Mouse (Mus musculus) ES-E14 (cell line): ENCODE data around the gene C1galt1. TPM values are rescaled to one million over a fixed set of nuclear protein-coding genes. Genes with fewer than 3 reads are reported as not detected.

Experiments
- DNase-seq: peaks from one replicate; pipeline ENCODE4 v3.0.0-alpha.2; 2013; ENCODE audit warnings: low read depth, low spot score
- H3K27ac ChIP-seq: 2 replicates; pipeline ENCODE4 v1.5.1; 2012; ENCODE audit warnings: low read depth, mild to moderate bottlenecking, low read length, moderate library complexity, mixed read lengths; ENCODE audit not compliant: poor library complexity, insufficient read depth, severe bottlenecking
- H3K36me3 ChIP-seq: 2 replicates; pipeline ENCODE4 v1.6.1; 2012; ENCODE audit warnings: mild to moderate bottlenecking, low read length, moderate library complexity, mixed read lengths; ENCODE audit not compliant: control insufficient read depth, poor library complexity, insufficient read depth, severe bottlenecking
- H3K4me1 ChIP-seq, 2 experiments: fragments of 150-350 bp in 1 of 2; sonication (generic) in 1 of 2; 2 replicates each; pipeline ENCODE4 v1.6.1; 2012; ENCODE audit warnings: low read length in 2 of 2, mild to moderate bottlenecking in 1 of 2, mixed read lengths in 1 of 2; ENCODE audit not compliant: control insufficient read depth in 2 of 2, insufficient read depth in 2 of 2, poor library complexity in 1 of 2
- H3K4me3 ChIP-seq, 2 experiments: fragments of 150-350 bp in 1 of 2; sonication (generic) in 1 of 2; 2 replicates each; pipeline ENCODE4 v1.5.1; 2012; ENCODE audit warnings: low read length in 2 of 2, low read depth in 1 of 2, mild to moderate bottlenecking in 1 of 2, mixed read lengths in 1 of 2; ENCODE audit not compliant: insufficient read depth in 1 of 2, poor library complexity in 1 of 2, severe bottlenecking in 1 of 2
- H3K9ac ChIP-seq: 2 replicates; pipeline ENCODE4 v1.6.1; 2012; ENCODE audit warnings: low read depth, mild to moderate bottlenecking, low read length, mixed read lengths; ENCODE audit not compliant: poor library complexity, insufficient read depth, severe bottlenecking
- H3K9me3 ChIP-seq: fragments of 150-350 bp; sonication (generic); 2 replicates; pipeline ENCODE4 v1.6.1; 2012; ENCODE audit warnings: low read depth, mild to moderate bottlenecking, low read length; ENCODE audit not compliant: control insufficient read depth, insufficient read depth
- CHD2 ChIP-seq: IDR thresholded peaks from 2 replicates; pipeline ENCODE4 v1.6.1; 2014; ENCODE audit warnings: mild to moderate bottlenecking, low read depth, low read length, inconsistent platforms
- HCFC1 ChIP-seq: IDR thresholded peaks from 2 replicates; pipeline ENCODE4 v1.6.1; 2012; ENCODE audit warnings: low read length, inconsistent platforms, borderline replicate concordance; ENCODE audit not compliant: insufficient read depth
- MAFK ChIP-seq: IDR thresholded peaks from 2 replicates; pipeline ENCODE4 v1.6.1; 2014; ENCODE audit warnings: mild to moderate bottlenecking, low read depth, low read length, inconsistent platforms; ENCODE audit not compliant: insufficient read depth
- ZC3H11A ChIP-seq: IDR thresholded peaks from 2 replicates; pipeline ENCODE4 v1.6.1; 2012; ENCODE audit warnings: low read depth, mild to moderate bottlenecking, inconsistent platforms, low read length, borderline replicate concordance
- ZNF384 ChIP-seq: IDR thresholded peaks from 2 replicates; pipeline ENCODE4 v1.6.1; 2012; ENCODE audit warnings: low read depth, low read length, inconsistent platforms
- in situ Hi-C, 2 experiments: fragments of 600-800 bp; cut with MboI; formaldehyde crosslinking; loops; one replicate each; pipeline ENCODE4 v1.15.1; 2025; ENCODE audit warnings: low sequenced_read_pairs in 2 of 2, inconsistent platforms in 1 of 2; ENCODE audit not compliant: unreplicated experiment in 2 of 2
- total RNA-seq: library from RNA; depleted of rRNA; stranded (reverse); fragments of 300-350 nt; gene quantifications from 2 replicates; pipeline ENCODE4 v1.2.3, GENCODE M21; 2012

The C1galt1 gene
- total RNA-seq, 1 experiment, result 7.0 TPM

DNA sequence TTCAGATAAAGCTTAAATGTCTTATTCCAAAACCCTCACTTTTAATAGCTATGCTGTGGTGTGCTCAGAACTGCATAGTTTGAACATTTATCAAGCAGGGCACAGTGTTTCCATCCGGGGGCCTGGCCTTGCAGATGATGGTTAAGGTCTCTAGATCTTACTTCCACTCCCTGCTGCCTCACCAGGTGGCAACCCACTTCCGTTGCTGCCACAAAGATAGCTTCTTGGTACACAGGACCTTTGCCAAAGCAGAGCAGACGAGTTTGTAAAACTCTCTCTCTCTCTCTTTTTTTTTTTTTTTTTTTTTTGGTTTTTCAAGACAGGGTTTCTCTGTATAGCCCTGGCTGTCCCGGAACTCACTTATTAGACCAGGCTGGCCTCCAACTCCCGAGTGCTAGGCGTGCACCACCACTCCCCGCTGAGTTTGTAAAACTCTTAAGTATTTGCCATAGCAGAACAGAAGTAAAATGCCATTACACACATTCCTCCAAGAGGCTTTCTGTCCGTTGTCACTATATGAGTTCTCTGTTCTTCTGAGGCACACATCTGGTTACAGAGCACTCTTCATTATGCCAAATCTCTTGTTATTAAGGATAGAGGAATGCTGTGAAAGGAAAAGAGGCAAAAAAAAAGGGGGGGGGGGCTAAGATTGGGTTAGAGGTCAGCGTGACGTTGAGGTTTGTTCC, 773 bp upstream of the C1galt1 start:
- no peak overlapping the region for H3K27ac ChIP-seq
- no peaks in the 10 kb centered on the region for H3K36me3 ChIP-seq
- H3K9me3 ChIP-seq, result no peaks in the 10 kb centered on the region
- TF ChIP-seq ZC3H11A, result no peak
- no peak for TF ChIP-seq HCFC1
- no peak for TF ChIP-seq CHD2
- TF ChIP-seq ZNF384, result no peak
- TF ChIP-seq MAFK, result no peak
- peak overlapping the region in 1 of 2 experiments; percentile 78; a peak in 2 of 4 replicates for H3K4me3 ChIP-seq
- no peak for DNase-seq
- peaks cover 3 to 7% of the 10 kb centered on the region in 2 experiments; a peak in 2 of 4 replicates for H3K4me1 ChIP-seq
- in situ Hi-C loops, result no loop called here
- no peak overlapping the region; the same call in 1 of the 2 replicates for H3K9ac ChIP-seq

- peaks cover 3 to 7% of the 10 kb centered on the region in 2 experiments; a peak in 2 of 4 replicates for H3K4me1 ChIP-seq
- H3K9ac ChIP-seq, result no peak overlapping the region; the same call in 1 of the 2 replicates
- peak; percentile 92 for DNase-seq
- no peaks in the 10 kb centered on the region for H3K9me3 ChIP-seq
- in situ Hi-C loops, result no loop called here
- H3K36me3 ChIP-seq, result no peaks in the 10 kb centered on the region
- peak overlapping the region; percentile 78 to 87 for H3K4me3 ChIP-seq
- 0 out of 2 replicates have a peak, but pooled peaks have one; percentile 36 for TF ChIP-seq ZNF384
- TF ChIP-seq CHD2, result no peak
- TF ChIP-seq MAFK, result no peak
- no peak for TF ChIP-seq ZC3H11A
- TF ChIP-seq HCFC1, result no peak
- H3K27ac ChIP-seq, result no peak overlapping the region
These were observed 235 bp upstream of the C1galt1 start for GRCm38 (mm10) chr6:7844412-7844801.

DNA sequence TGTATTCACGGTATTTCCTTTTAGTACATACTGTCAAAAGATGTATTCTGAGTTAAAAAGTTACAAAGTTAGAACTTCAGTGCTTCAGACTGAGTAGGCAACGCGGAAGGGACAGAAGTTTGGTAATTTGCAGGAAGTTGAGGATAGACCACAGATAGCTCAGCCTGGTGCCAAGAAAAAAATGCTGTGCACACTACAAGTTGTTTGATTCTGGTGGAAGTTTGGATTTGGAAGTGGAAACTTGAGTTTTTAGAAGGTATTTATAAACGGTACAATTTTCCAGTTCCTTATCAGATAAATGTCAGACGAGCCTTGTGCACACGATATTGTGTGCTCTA, 1.0 kb downstream of the C1galt1 start:
- Histone ChIP-seq H3K4me1 (peaks cover 3 to 7% of the 10 kb centered on the region in 2 experiments; a peak in 2 of 4 replicates), H3K9me3 (no peaks in the 10 kb centered on the region), H3K36me3 (no peaks in the 10 kb centered on the region), H3K4me3 (peak overlapping the region; percentile 87 to 97), H3K27ac (no peak overlapping the region), H3K9ac (no peak overlapping the region)
- no peak for DNase-seq
- no peak for TF ChIP-seq MAFK
- no peak for TF ChIP-seq HCFC1
- no peak for TF ChIP-seq ZNF384
- no peak for TF ChIP-seq ZC3H11A
- no peak for TF ChIP-seq CHD2
- in situ Hi-C loops, result no loop called here

DNA sequence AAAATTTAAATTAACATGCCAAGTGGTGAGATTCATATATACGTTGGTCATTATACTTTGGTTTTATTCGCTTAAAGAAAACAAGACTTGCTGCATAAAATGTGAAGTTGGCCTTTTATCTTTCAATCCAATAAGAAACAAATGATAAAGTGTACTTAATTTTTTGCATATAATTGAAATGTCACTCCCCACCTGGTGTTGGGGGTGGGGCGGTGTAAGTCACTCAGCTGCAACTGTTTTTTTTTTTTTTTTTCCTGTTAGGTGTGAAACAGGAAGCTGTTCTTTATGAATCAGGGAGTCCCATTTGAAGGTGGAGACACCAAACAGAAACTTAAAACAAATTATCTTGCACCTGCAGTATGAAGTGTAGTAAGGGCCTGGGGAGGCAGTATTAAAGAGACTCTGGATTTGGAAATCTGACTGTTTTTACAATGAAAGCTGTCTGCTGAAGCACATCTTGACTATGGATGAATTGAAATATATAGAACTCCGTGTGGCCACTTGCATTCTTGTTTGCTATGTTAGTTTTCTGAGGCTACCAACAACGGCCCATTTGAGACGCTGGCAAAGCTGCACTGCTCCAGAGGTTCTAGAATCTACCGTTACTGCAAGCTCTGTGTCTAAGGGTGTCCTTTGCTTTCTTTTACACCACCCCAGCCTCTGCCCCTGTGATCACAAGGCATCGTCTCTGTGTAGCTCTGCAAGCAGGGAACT, 2.2 kb downstream of the C1galt1 start:
- in situ Hi-C loops, result no loop called here
- H3K27ac ChIP-seq, result no peak overlapping the region
- H3K4me3 ChIP-seq, result no peak overlapping the region; a peak in 1 of 4 replicates
- TF ChIP-seq ZC3H11A (no peak), MAFK (no peak), ZNF384 (peak; percentile 74), CHD2 (no peak)
- H3K36me3 ChIP-seq, result no peaks in the 10 kb centered on the region
- no peaks in the 10 kb centered on the region for H3K9me3 ChIP-seq
- no peak overlapping the region for H3K9ac ChIP-seq
- H3K4me1 ChIP-seq, result peaks cover 3 to 7% of the 10 kb centered on the region in 2 experiments; a peak in 2 of 4 replicates
- DNase-seq, result no peak
